26 mouse cellular contexts compared by ENCODE assay signal in genomic region chr1:86932810-86933209, GRCm38 (mm10).
"Had no signal": no experiment of that assay in that cellular context is flagged by ENCODE, and none has a peak within 500 bp of the region (broad histone marks: within the 10 kb centered on the region; RNA-seq: fewer than 3 reads in every experiment).

No protein-coding gene starts in this region.

- H3K4me2 ChIP-seq: heart, embryonic 11.5 days; heart, embryonic 13.5 days; heart, embryonic 15.5 days; hindbrain, embryonic 13.5 days; hindbrain, embryonic 15.5 days; kidney, embryonic 15.5 days; limb, embryonic 13.5 days; limb, embryonic 15.5 days had no signal

- H3K4me1 ChIP-seq: heart, embryonic 13.5 days; heart, embryonic 15.5 days; hindbrain, embryonic 13.5 days; hindbrain, embryonic 15.5 days; kidney, embryonic 15.5 days; limb, embryonic 13.5 days; limb, embryonic 15.5 days had no signal

- H3K36me3 ChIP-seq: heart, embryonic 15.5 days; hindbrain, embryonic 15.5 days had no signal

- H3K9ac ChIP-seq: forebrain, postnatal 0 days; heart, embryonic 13.5 days; heart, embryonic 15.5 days; hindbrain, embryonic 13.5 days; hindbrain, embryonic 15.5 days; kidney, embryonic 15.5 days; limb, embryonic 13.5 days; limb, embryonic 15.5 days had no signal

- H3K4me3 ChIP-seq: heart, adult 2 months; heart, embryonic 13.5 days; heart, embryonic 15.5 days; hindbrain, embryonic 13.5 days; hindbrain, embryonic 15.5 days; kidney, embryonic 15.5 days; limb, embryonic 13.5 days; limb, embryonic 15.5 days had no signal

- DNase-seq: forebrain, postnatal 0 days; gastrocnemius, postnatal 14 days; gastrocnemius, postnatal 36 days; heart, adult 11 months; heart, adult 2 months; heart, postnatal 14 days; heart, postnatal 36 days; kidney, adult 11 months; kidney, adult 2 months; kidney, adult 9 months; kidney, postnatal 14 days; kidney, postnatal 36 days; layer of hippocampus, adult 9-11 months; layer of hippocampus, postnatal 36 days; left cerebral cortex, postnatal 4 days had no signal

- H3K27ac ChIP-seq: heart, adult 2 months; heart, embryonic 13.5 days; heart, embryonic 15.5 days; hindbrain, embryonic 13.5 days; hindbrain, embryonic 15.5 days; hindbrain, postnatal 0 days; kidney, embryonic 15.5 days; kidney, postnatal 0 days; limb, embryonic 13.5 days; limb, embryonic 15.5 days had no signal

- ATAC-seq: forebrain, postnatal 0 days; hindbrain, postnatal 0 days; intestine, embryonic 16.5 days had no signal

- H3K9me3 ChIP-seq: heart, embryonic 13.5 days; heart, embryonic 15.5 days; hindbrain, embryonic 13.5 days; hindbrain, embryonic 15.5 days; kidney, embryonic 15.5 days; limb, embryonic 13.5 days; limb, embryonic 15.5 days had no signal

- H3K27me3 ChIP-seq: heart, embryonic 13.5 days; heart, embryonic 15.5 days; hindbrain, embryonic 13.5 days; hindbrain, embryonic 15.5 days; kidney, embryonic 15.5 days; limb, embryonic 13.5 days; limb, embryonic 15.5 days had no signal
